Mouse (Mus musculus) embryonic fibroblast, embryonic 13.5 days (primary cell): ENCODE measurements around the gene Ndufs4. TPM values are rescaled to one million over a fixed set of nuclear protein-coding genes. Genes with fewer than 3 reads are reported as not detected.

Source experiments
- H3K27ac ChIP-seq: 2 replicates; pipeline ENCODE4 v1.5.1; 2012; ENCODE audit warnings: low read length, control low read depth, inconsistent platforms; ENCODE audit not compliant: insufficient read depth
- H3K4me1 ChIP-seq: 2 replicates; pipeline ENCODE4 v1.6.1; 2011; ENCODE audit warnings: low read length; ENCODE audit not compliant: control insufficient read depth, insufficient read depth
- H3K4me3 ChIP-seq: 2 replicates; pipeline ENCODE4 v1.5.1; 2011; ENCODE audit warnings: mild to moderate bottlenecking, control low read depth, low read length; ENCODE audit not compliant: insufficient read depth
- CTCF ChIP-seq: IDR thresholded peaks from 2 replicates; pipeline ENCODE4 v1.5.1; 2011; ENCODE audit warnings: mild to moderate bottlenecking, control low read depth, low read length, moderate library complexity, borderline replicate concordance; ENCODE audit not compliant: insufficient read depth
- POLR2A ChIP-seq: IDR thresholded peaks from 2 replicates; pipeline ENCODE4 v1.6.1; 2011; ENCODE audit warnings: low read depth, mild to moderate bottlenecking, control low read depth, low read length, moderate library complexity
- polyA plus RNA-seq: library from polyadenylated mRNA; stranded (reverse); fragments of >200 nt; gene quantifications from 2 replicates; pipeline ENCODE4 v1.2.4, GENCODE M21; 2011; ENCODE audit warnings: low read depth; ENCODE audit not compliant: missing spikeins, insufficient read length

Gene Ndufs4
- polyA plus RNA-seq, 1 experiment = 116 TPM

DNA sequence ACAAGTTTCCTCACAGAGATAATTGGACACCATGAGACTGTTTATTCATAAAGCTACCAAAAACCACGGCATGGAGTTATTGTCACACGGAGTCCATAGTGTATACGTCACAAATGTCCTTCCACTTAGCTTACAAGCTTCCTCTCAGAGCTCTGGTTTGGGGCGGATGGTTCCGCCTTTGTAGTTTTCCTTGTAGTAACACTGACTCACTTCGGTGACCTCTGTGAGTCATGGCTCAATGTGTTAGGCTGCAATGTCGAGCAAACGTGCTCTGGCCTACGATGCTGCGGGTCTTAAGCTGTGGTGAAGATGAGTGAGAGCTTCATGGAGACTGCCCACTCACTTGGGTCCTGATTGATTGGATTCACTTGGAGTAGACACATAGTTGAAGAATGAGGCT is 133.4 kb downstream of the Ndufs4 start:
- no peak overlapping the region for H3K4me3 ChIP-seq
- H3K4me1 ChIP-seq = no peaks in the 10 kb centered on the region
- H3K27ac ChIP-seq = no peak overlapping the region
- TF ChIP-seq CTCF = no peak
- TF ChIP-seq POLR2A = no peak

Other genes starting within 250 kb of the Ndufs4 start
- 40.2 and 100.0 TPM in 2 replicates for gene Fst, start 70.7 kb upstream of the Ndufs4 start, polyA plus RNA-seq